Mouse (Mus musculus): Measurements from ENCODE around the gene Gsg1l2. TPM values are rescaled to one million over a fixed set of nuclear protein-coding genes. Genes with fewer than 3 reads are reported as not detected.

Gene Gsg1l2
- polyA plus RNA-seq, 1 experiment from 2014 or later, result not detected

- Histone ChIP-seq H3K4me1 (ENCODE audit: insufficient read depth) (no peaks in the 10 kb centered on the region), H3K27me3 (ENCODE audit: insufficient read depth, low read length) (no peaks in the 10 kb centered on the region), H3K4me2 (ENCODE audit: low read depth, low read length) (no peak overlapping the region), H3K9ac (replicated peaks) (no peak overlapping the region), H3K36me3 (replicated peaks; ENCODE audit: insufficient read depth, low read length) (no peaks in the 10 kb centered on the region), H3K4me3 (ENCODE audit: low read depth, low read length) (no peak overlapping the region), H3K9me3 (ENCODE audit: low read length) (no peaks in the 10 kb centered on the region), H3K27ac (ENCODE audit: low read depth) (no peak overlapping the region)
- DNase-seq (no peak), ATAC-seq (no peak)
- TF ChIP-seq CTCF (IDR thresholded peaks at IDR 0.05; ENCODE audit: low read depth), result no peak
- TF ChIP-seq EP300 (IDR thresholded peaks at IDR 0.05; ENCODE audit: low read depth), result no peak
- WGBS (ENCODE audit: insufficient replicate concordance), result 50% methylated on average over 12 of the region's 12 CpGs
These were observed 54.1 kb downstream of the Gsg1l2 start for GRCm38 (mm10) chr11:67828360-67829059.

GRCm38 (mm10) chr11:67829530-67829929 is 55.1 kb downstream of the Gsg1l2 start:
- H3K9me3 ChIP-seq (ENCODE audit: low read length), result no peaks in the 10 kb centered on the region
- no peaks in the 10 kb centered on the region for H3K27me3 ChIP-seq (ENCODE audit: insufficient read depth, low read length)
- no peak overlapping the region for H3K4me2 ChIP-seq (ENCODE audit: low read depth, low read length)
- no peak overlapping the region for H3K27ac ChIP-seq (ENCODE audit: low read depth)
- H3K9ac ChIP-seq (replicated peaks), result no peak overlapping the region
- no peaks in the 10 kb centered on the region for H3K36me3 ChIP-seq (replicated peaks; ENCODE audit: insufficient read depth, low read length)
- ATAC-seq (no peak), DNase-seq (no peak)
- no peaks in the 10 kb centered on the region for H3K4me1 ChIP-seq (ENCODE audit: insufficient read depth)
- TF ChIP-seq EP300 (IDR thresholded peaks at IDR 0.05; ENCODE audit: low read depth) (no peak), CTCF (IDR thresholded peaks at IDR 0.05; ENCODE audit: low read depth) (no peak)
- no peak overlapping the region for H3K4me3 ChIP-seq (ENCODE audit: low read depth, low read length)
- WGBS (ENCODE audit: insufficient replicate concordance), result 56% methylated on average over 6 of the region's 6 CpGs

- Histone ChIP-seq H3K9me3 (ENCODE audit: low read length) (no peaks in the 10 kb centered on the region), H3K27me3 (ENCODE audit: insufficient read depth, low read length) (no peaks in the 10 kb centered on the region), H3K4me3 (ENCODE audit: low read depth, low read length) (no peak overlapping the region), H3K27ac (ENCODE audit: low read depth) (no peak overlapping the region), H3K9ac (replicated peaks) (no peak overlapping the region), H3K4me1 (ENCODE audit: insufficient read depth) (no peaks in the 10 kb centered on the region), H3K36me3 (replicated peaks; ENCODE audit: insufficient read depth, low read length) (no peaks in the 10 kb centered on the region), H3K4me2 (ENCODE audit: low read depth, low read length) (no peak overlapping the region)
- no peak for ATAC-seq
- no peak for DNase-seq
- TF ChIP-seq EP300 (IDR thresholded peaks at IDR 0.05; ENCODE audit: low read depth) (no peak), CTCF (IDR thresholded peaks at IDR 0.05; ENCODE audit: low read depth) (no peak)
- 57% methylated on average over 5 of the region's 5 CpGs for WGBS (ENCODE audit: insufficient replicate concordance)
These were observed 57.4 kb downstream of the Gsg1l2 start for GRCm38 (mm10) chr11:67831820-67832219.

GRCm38 (mm10) chr11:67835408-67836078 is 61.1 kb downstream of the Gsg1l2 start:
- Histone ChIP-seq H3K4me1 (ENCODE audit: insufficient read depth) (no peaks in the 10 kb centered on the region), H3K27me3 (ENCODE audit: insufficient read depth, low read length) (no peaks in the 10 kb centered on the region), H3K36me3 (replicated peaks; ENCODE audit: insufficient read depth, low read length) (no peaks in the 10 kb centered on the region), H3K9ac (replicated peaks) (no peak overlapping the region), H3K27ac (ENCODE audit: low read depth) (no peak overlapping the region), H3K9me3 (ENCODE audit: low read length) (no peaks in the 10 kb centered on the region), H3K4me2 (ENCODE audit: low read depth, low read length) (no peak overlapping the region), H3K4me3 (ENCODE audit: low read depth, low read length) (no peak overlapping the region)
- DNase-seq, result no peak
- ATAC-seq, result no peak
- WGBS (ENCODE audit: insufficient replicate concordance), result 89% methylated on average over 10 of the region's 10 CpGs
- TF ChIP-seq EP300 (IDR thresholded peaks at IDR 0.05; ENCODE audit: low read depth), result no peak
- no peak for TF ChIP-seq CTCF (IDR thresholded peaks at IDR 0.05; ENCODE audit: low read depth)

Other genes with a start within 250 kb of the Gsg1l2 start
- not detected in 2 replicates for gene Rcvrn, start 79.3 kb upstream of the Gsg1l2 start, polyA plus RNA-seq (2015; fragmentation: Nextera tagmentation; extraction: Ambion mirVana)
- 0.02 TPM in 1 of 2 replicates, not detected in the other for gene Glp2r, start 3.5 kb upstream of the Gsg1l2 start, polyA plus RNA-seq (2015; fragmentation: Nextera tagmentation; extraction: Ambion mirVana)
- 0.95 TPM in 1 of 2 replicates, not detected in the other for gene Dhrs7c, start 23.6 kb downstream of the Gsg1l2 start, polyA plus RNA-seq (2015; fragmentation: Nextera tagmentation; extraction: Ambion mirVana)
- not detected in 2 replicates for gene Usp43, start 147.5 kb downstream of the Gsg1l2 start, polyA plus RNA-seq (2015; fragmentation: Nextera tagmentation; extraction: Ambion mirVana)
- not detected in 2 replicates for gene Cfap52, start 191.0 kb downstream of the Gsg1l2 start, polyA plus RNA-seq (2015; fragmentation: Nextera tagmentation; extraction: Ambion mirVana)
- 27.4 and 29.0 TPM in 2 replicates for gene Stx8, start 191.6 kb downstream of the Gsg1l2 start, polyA plus RNA-seq (2015; fragmentation: Nextera tagmentation; extraction: Ambion mirVana)

All from liver, postnatal 0 days (tissue).